In the genomic region with DNA sequence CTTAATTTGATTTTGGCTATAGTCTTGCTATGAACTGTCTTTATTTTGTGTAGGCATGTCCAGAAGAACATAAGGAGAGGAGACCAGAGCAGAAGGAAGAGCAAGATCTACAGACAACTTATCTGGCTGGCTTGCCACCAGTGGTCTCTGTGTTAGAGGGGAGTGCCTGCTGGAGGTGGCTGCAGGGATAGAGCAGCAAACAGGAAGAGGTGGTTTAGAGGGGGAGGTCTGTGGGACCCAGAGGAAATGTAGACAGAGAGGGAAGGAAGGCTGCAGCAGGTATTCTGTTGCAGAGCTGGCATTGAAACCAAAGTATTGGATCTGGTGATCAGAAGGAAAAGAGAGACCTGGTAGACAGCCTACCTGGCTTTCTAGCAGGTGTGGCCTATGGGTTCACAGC, we compare ENCODE assay signal across 14 mouse cellular contexts.
"Had no signal": no experiment of that assay in that cellular context is flagged by ENCODE, and none has a peak within 500 bp of the region (broad histone marks: within the 10 kb centered on the region; RNA-seq: fewer than 3 reads in every experiment).

No protein-coding gene starts in this region.

- H3K27me3 ChIP-seq: megakaryocyte, embryonic 14.5 days; midbrain, embryonic 13.5 days; midbrain, embryonic 15.5 days; neural tube, embryonic 12.5 days; stomach, embryonic 15.5 days had no signal

- ATAC-seq: midbrain, embryonic 13.5 days; midbrain, embryonic 15.5 days had no signal

- H3K9me3 ChIP-seq: megakaryocyte, embryonic 14.5 days; midbrain, embryonic 13.5 days; midbrain, embryonic 15.5 days; neural tube, embryonic 12.5 days; stomach, embryonic 15.5 days had no signal

- H3K27ac ChIP-seq: midbrain, embryonic 13.5 days; midbrain, embryonic 15.5 days; neural tube, embryonic 12.5 days; stomach, embryonic 15.5 days; stomach, postnatal 0 days had no signal

- H3K4me3 ChIP-seq: megakaryocyte, embryonic 14.5 days; midbrain, embryonic 13.5 days; midbrain, embryonic 15.5 days; neural tube, embryonic 12.5 days; stomach, embryonic 15.5 days had no signal

- H3K9ac ChIP-seq: lung, embryonic 14.5 days; midbrain, embryonic 13.5 days; midbrain, embryonic 15.5 days; neural tube, embryonic 12.5 days; stomach, embryonic 15.5 days had no signal

- DNase-seq: lung, adult 18-20 months; lung, embryonic 14.5 days; lung, postnatal 10 days; lung, postnatal 4 days; right cerebral cortex, postnatal 14 days; thymus, adult 2 months; thymus, postnatal 36 days had no signal

- H3K4me2 ChIP-seq: lung, embryonic 14.5 days; midbrain, embryonic 11.5 days; midbrain, embryonic 13.5 days; midbrain, embryonic 15.5 days; neural tube, embryonic 12.5 days; stomach, embryonic 15.5 days had no signal

- H3K4me1 ChIP-seq: megakaryocyte, embryonic 14.5 days; midbrain, embryonic 13.5 days; midbrain, embryonic 15.5 days; neural tube, embryonic 12.5 days; stomach, embryonic 15.5 days had no signal

- H3K36me3 ChIP-seq: midbrain, embryonic 13.5 days; midbrain, embryonic 15.5 days; neural tube, embryonic 12.5 days; stomach, embryonic 15.5 days had no signal
